Mouse (Mus musculus) limb, embryonic 15.5 days (tissue): ENCODE measurements around the gene Enoph1. TPM values are rescaled to one million over a fixed set of nuclear protein-coding genes. Genes with fewer than 3 reads are reported as not detected.

ENCODE experiments used
- ATAC-seq: fragments of 200-750 bp; cut with Nextera tagmentation; 2 replicates; pipeline ENCODE4 v1.8.0; 2017; ENCODE audit warnings: low read depth, moderate TSS enrichment; ENCODE audit not compliant: insufficient number of reproducible peaks, low FRiP score, low TSS enrichment
- H3K27ac ChIP-seq: fragments of 300-500 bp; sonication (generic); 2 replicates; pipeline ENCODE4 v1.5.1; 2015; ENCODE audit warnings: moderate library complexity, mild to moderate bottlenecking, inconsistent platforms
- H3K27me3 ChIP-seq: fragments of 300-500 bp; sonication (generic); 2 replicates; pipeline ENCODE4 v1.6.1; 2015; ENCODE audit warnings: inconsistent platforms
- H3K36me3 ChIP-seq: fragments of 300-500 bp; sonication (generic); 2 replicates; pipeline ENCODE4 v1.6.1; 2015; ENCODE audit warnings: inconsistent platforms
- H3K4me1 ChIP-seq: fragments of 300-500 bp; sonication (generic); 2 replicates; pipeline ENCODE4 v1.6.1; 2015; ENCODE audit warnings: inconsistent platforms
- H3K4me2 ChIP-seq: fragments of 300-500 bp; sonication (generic); 2 replicates; pipeline ENCODE4 v1.6.1; 2015; ENCODE audit warnings: mild to moderate bottlenecking, inconsistent platforms
- H3K4me3 ChIP-seq: fragments of 300-500 bp; sonication (generic); 2 replicates; pipeline ENCODE4 v1.5.1; 2015; ENCODE audit warnings: mild to moderate bottlenecking, inconsistent platforms
- H3K9ac ChIP-seq: fragments of 300-500 bp; sonication (generic); 2 replicates; pipeline ENCODE4 v1.6.1; 2015; ENCODE audit warnings: inconsistent platforms
- H3K9me3 ChIP-seq: fragments of 300-500 bp; sonication (generic); 2 replicates; pipeline ENCODE4 v1.6.1; 2016; ENCODE audit warnings: inconsistent platforms
- WGBS: fragments of 180-500 bp; shearing (Covaris S2); methylation state at CpG from one replicate; pipeline ENCODE4 v1.1.7; 2015; 5-methylcytosine and 5-hydroxymethylcytosine counted together
- polyA plus RNA-seq: library from polyadenylated mRNA; unstranded; fragments of >200 nt; fragmentation: Nextera tagmentation; extraction: Ambion mirVana; gene quantifications from 2 replicates; pipeline ENCODE4 v1.2.1, GENCODE M21; 2015

The Enoph1 gene
- polyA plus RNA-seq, 1 experiment from 2014 or later, result 42.6 TPM

DNA sequence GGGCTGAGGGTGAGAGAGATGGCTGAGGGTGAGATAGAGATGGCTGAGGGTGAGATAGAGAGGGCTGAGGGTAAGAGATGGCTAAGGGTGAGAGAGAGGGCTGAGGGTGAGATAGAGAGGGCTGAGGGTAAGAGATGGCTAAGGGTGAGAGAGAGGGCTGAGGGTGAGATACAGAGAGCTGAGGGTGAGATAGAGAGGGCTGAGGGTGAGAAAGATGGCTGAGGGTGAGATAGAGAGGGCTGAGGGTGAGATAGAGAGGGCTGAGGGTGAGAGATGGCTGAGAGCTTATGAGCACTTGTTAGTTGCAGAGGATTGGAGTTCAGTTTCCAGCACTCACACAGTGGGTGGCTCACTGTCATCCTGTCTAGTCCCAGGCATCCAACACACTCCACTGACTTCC lies 19.7 kb upstream of the Enoph1 start:
- no peak overlapping the region for H3K4me2 ChIP-seq
- H3K9me3 ChIP-seq, result no peaks in the 10 kb centered on the region
- H3K36me3 ChIP-seq, result no peaks in the 10 kb centered on the region
- no peak overlapping the region for H3K9ac ChIP-seq
- no peak for ATAC-seq
- no peaks in the 10 kb centered on the region for H3K27me3 ChIP-seq
- no peaks in the 10 kb centered on the region for H3K4me1 ChIP-seq
- no peak overlapping the region for H3K27ac ChIP-seq
- H3K4me3 ChIP-seq, result no peak overlapping the region

DNA sequence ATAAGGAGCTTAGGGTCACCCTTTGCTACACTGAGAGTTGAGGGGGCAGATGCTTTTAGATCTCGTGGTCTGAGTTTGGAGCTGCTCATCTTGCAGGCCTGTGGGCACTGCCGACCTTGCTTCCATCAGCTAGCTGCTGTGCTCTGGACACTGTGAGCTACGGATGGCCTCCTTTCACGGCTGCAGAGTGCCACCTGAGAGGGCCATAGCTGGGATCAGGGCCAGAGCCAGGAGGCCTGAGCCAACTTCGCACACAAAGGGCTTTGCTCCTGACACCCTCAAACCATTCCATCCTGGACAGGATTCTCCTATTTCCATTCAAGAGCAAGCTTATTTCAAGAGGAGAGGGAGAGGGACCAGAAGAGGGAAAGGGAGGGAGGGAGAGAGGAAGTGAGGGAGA lies 15.4 kb upstream of the Enoph1 start:
- no peaks in the 10 kb centered on the region for H3K9me3 ChIP-seq
- WGBS, result 66% methylated on average over 5 of the region's 5 CpGs
- ATAC-seq, result no peak

DNA sequence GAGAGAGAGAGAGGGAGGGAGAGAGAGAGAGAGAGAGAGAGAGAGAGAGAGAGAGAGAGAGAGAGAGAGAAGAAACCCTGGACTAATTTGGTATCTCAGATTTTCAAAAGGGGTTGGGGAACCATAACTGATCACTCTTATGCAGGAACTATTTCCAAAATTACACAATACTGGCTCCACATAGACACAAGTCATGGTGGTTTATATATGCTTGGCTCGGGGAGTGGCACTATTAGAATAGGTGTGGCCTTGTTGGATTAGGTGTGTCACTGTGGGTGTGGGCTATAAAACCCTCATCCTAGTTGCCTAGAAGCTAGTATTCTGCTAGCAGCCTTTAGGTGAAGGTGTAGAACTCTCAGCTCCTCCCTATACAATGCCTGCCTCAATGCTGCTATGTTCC lies 14.9 kb upstream of the Enoph1 start:
- H3K27ac ChIP-seq, result no peak overlapping the region
- no peak overlapping the region for H3K4me3 ChIP-seq
- no peak for ATAC-seq
- WGBS, result 68% methylated on average over 1 of the region's 1 CpGs
- no peak overlapping the region for H3K9ac ChIP-seq
- H3K4me1 ChIP-seq, result peaks cover under 1% of the 10 kb centered on the region
- H3K27me3 ChIP-seq, result no peaks in the 10 kb centered on the region
- H3K36me3 ChIP-seq, result no peaks in the 10 kb centered on the region
- no peaks in the 10 kb centered on the region for H3K9me3 ChIP-seq
- H3K4me2 ChIP-seq, result no peak overlapping the region

More for the DNA sequence above, 15.4 kb upstream of the Enoph1 start:
- H3K4me2 ChIP-seq, result no peak overlapping the region
- no peaks in the 10 kb centered on the region for H3K27me3 ChIP-seq
- no peak overlapping the region for H3K27ac ChIP-seq
- H3K9ac ChIP-seq, result no peak overlapping the region
- H3K36me3 ChIP-seq, result no peaks in the 10 kb centered on the region
- H3K4me1 ChIP-seq, result no peaks in the 10 kb centered on the region
- no peak overlapping the region for H3K4me3 ChIP-seq

DNA sequence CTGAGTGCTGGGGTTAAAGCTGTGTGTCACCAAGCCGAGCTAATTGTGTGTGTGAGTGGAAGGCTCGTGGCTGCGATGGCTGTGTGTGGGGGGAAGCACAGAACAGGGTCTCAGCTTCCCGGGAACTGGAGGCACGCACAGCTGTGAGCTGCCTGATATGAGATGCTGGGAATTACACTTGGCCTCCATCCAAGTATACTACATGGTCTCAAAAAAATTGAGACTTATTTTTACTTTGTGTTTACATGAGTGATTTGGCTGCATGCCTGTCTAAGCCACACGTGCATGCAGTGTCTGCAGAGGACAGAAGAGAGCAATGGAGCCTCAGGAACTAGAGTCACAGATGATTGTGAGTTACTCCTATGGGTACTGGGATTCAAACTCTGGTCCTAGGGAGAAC lies 9.7 kb upstream of the Enoph1 start:
- H3K36me3 ChIP-seq, result peaks cover 31% of the 10 kb centered on the region
- no peak overlapping the region; the same call in 1 of the 2 replicates for H3K27ac ChIP-seq
- H3K4me3 ChIP-seq, result no peak overlapping the region
- peaks cover 5% of the 10 kb centered on the region for H3K4me1 ChIP-seq
- no peak overlapping the region for H3K9ac ChIP-seq
- no peaks in the 10 kb centered on the region for H3K27me3 ChIP-seq
- no peak overlapping the region for H3K4me2 ChIP-seq
- no peaks in the 10 kb centered on the region for H3K9me3 ChIP-seq
- WGBS, result 13% methylated on average over 6 of the region's 6 CpGs
- ATAC-seq, result peak; percentile 76

DNA sequence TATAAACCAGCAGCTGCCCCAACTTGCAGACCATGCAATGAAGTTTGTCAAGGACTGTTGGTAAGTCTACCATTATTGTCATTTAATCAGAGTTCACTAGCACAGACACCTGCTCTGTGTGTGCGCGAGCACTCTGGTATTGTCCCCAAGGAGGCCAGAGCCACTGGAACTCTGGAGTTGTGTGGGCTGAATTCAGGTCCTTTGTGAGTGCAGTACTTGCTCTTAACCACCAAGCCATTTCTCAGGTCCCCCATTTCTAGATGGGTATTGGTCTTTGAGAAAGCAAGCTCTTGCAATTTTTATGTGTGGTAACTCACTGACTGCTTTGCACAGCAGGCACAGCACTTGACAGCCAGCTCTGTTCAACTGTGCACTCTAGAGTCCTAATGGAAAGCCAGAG lies 7.7 kb upstream of the Enoph1 start:
- no peaks in the 10 kb centered on the region for H3K27me3 ChIP-seq
- peaks cover 41% of the 10 kb centered on the region for H3K36me3 ChIP-seq
- H3K4me1 ChIP-seq, result peaks cover 13% of the 10 kb centered on the region
- H3K9ac ChIP-seq, result no peak overlapping the region
- no peak overlapping the region for H3K4me2 ChIP-seq
- ATAC-seq, result no peak
- no peak overlapping the region for H3K27ac ChIP-seq
- WGBS, result 81% methylated on average over 2 of the region's 2 CpGs
- no peaks in the 10 kb centered on the region for H3K9me3 ChIP-seq
- H3K4me3 ChIP-seq, result no peak overlapping the region

DNA sequence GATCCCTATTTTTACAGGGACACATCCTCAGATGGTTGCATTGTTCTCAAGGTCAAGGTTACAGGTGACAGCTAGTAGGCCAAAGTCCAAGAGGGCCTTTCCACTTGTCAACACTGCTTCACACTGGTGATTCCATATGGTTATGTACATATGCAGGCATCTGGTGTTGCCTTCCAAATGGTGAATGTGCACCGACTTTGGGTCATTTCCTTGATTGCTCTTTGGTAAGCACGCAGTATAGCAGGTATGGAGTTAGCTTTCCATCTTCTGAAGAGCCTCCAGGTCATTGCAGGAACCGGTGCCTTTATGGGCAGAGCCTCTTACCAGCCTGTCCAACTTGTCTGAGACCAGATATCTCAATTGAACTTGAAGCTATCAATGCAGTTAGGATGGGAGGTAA lies 7.1 kb upstream of the Enoph1 start:
- peaks cover 41% of the 10 kb centered on the region for H3K36me3 ChIP-seq

DNA sequence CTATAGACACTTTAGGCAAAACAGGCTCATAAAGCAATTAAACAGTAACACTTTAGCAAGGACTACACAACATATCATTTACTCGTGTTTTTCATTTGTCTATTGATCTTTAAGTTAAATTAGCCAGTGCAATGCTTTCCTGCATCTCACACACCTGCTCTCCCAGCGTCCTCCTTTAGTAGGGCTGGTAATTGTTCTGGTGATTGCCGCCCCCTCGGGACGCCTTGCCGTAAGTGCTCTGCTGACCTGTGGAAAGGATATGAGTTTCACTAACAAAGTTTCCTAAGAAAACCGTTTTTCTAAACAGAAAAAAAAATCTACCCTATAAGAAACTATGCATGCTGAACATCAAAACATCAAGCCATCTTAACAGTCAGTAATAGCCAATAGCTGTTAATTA lies 3.8 kb upstream of the Enoph1 start:
- H3K9me3 ChIP-seq, result no peaks in the 10 kb centered on the region
- WGBS, result 41% methylated on average over 7 of the region's 7 CpGs
- no peak overlapping the region for H3K9ac ChIP-seq
- H3K27ac ChIP-seq, result no peak overlapping the region
- H3K4me1 ChIP-seq, result peaks cover 14% of the 10 kb centered on the region
- ATAC-seq, result no peak
- H3K4me3 ChIP-seq, result no peak overlapping the region
- H3K36me3 ChIP-seq, result peaks cover 41% of the 10 kb centered on the region
- no peak overlapping the region for H3K4me2 ChIP-seq
- H3K27me3 ChIP-seq, result no peaks in the 10 kb centered on the region

More for the DNA sequence above, 7.1 kb upstream of the Enoph1 start:
- H3K9me3 ChIP-seq, result no peaks in the 10 kb centered on the region
- no peak overlapping the region for H3K27ac ChIP-seq
- no peak overlapping the region for H3K9ac ChIP-seq
- H3K4me3 ChIP-seq, result no peak overlapping the region
- WGBS, result 68% methylated on average over 3 of the region's 3 CpGs
- H3K4me2 ChIP-seq, result no peak overlapping the region
- H3K27me3 ChIP-seq, result no peaks in the 10 kb centered on the region
- H3K4me1 ChIP-seq, result peaks cover 15% of the 10 kb centered on the region
- no peak for ATAC-seq

DNA sequence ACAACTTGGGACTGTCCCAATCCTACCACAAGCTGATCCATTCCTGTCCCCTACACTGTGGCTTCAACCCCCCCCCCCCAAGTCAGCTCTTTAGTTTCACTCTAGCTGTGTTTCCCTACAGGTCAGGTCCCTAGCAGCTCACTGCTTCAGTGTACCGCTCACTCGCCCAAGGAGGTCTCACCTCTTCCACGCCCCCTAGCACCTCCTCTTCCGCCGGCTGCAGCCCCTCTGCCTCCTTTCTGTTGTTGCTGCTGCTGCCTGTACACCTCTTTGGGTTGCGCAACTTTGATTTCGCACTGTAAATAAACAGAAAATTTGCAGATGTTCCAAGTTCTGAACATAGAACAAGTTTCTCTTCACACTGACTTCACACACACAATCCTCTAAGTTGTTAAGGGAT lies 3.1 kb upstream of the Enoph1 start:
- Histone ChIP-seq H3K4me3 (peak overlapping the region; percentile 96), H3K36me3 (peaks cover 39% of the 10 kb centered on the region), H3K9me3 (no peaks in the 10 kb centered on the region), H3K9ac (0 out of 2 replicates have a peak overlapping the region, but pooled peaks have one; percentile 14), H3K27ac (no peak overlapping the region), H3K4me2 (peak overlapping the region; percentile 60), H3K27me3 (no peaks in the 10 kb centered on the region), H3K4me1 (peaks cover 17% of the 10 kb centered on the region)
- WGBS, result 14% methylated on average over 7 of the region's 7 CpGs
- no peak for ATAC-seq

DNA sequence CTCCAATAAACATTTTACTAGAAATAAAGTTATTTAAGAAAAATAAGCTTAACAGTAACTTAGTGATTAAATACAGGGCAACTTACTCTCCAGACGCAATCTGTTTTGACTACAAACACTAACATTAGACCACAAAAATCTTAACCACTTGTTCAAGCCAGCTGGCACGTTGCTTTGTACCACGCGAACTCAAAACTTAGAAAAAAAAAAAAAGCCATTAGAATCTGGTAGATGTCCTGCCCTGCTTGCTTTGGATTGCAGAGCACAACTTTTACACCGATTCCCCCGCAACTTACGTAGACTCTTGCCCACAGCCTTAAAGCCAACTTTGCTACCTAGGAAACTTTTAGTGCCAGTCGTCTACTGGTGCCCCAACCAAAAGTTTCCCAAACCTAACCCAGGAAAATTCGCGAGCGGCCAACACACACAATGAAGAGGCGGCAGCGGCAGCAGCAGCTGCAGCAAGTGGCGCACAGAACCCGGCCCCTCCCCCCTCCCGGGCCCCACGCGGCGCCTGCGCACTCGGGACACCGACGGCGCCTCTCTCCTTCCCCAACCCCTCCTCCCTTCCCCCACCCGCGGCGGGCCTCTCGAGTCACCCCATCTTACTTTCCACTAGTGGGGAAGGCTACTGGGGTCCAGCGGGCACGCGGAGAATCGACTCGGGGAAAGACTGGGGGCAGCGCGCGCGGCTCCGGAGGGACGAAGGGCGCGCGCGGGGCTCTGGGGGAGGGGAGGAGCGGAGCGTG lies 1.6 kb upstream of the Enoph1 start:
- WGBS, result 1% methylated on average over 44 of the region's 45 CpGs
- Histone ChIP-seq H3K27me3 (no peaks in the 10 kb centered on the region), H3K36me3 (peaks cover 30% of the 10 kb centered on the region), H3K27ac (peak overlapping the region; percentile 99), H3K9me3 (no peaks in the 10 kb centered on the region), H3K4me3 (peak overlapping the region; percentile 96), H3K4me2 (peak overlapping the region; percentile 60), H3K4me1 (peaks cover 17% of the 10 kb centered on the region), H3K9ac (peak overlapping the region; percentile 99)
- ATAC-seq, result peak; percentile 49

DNA sequence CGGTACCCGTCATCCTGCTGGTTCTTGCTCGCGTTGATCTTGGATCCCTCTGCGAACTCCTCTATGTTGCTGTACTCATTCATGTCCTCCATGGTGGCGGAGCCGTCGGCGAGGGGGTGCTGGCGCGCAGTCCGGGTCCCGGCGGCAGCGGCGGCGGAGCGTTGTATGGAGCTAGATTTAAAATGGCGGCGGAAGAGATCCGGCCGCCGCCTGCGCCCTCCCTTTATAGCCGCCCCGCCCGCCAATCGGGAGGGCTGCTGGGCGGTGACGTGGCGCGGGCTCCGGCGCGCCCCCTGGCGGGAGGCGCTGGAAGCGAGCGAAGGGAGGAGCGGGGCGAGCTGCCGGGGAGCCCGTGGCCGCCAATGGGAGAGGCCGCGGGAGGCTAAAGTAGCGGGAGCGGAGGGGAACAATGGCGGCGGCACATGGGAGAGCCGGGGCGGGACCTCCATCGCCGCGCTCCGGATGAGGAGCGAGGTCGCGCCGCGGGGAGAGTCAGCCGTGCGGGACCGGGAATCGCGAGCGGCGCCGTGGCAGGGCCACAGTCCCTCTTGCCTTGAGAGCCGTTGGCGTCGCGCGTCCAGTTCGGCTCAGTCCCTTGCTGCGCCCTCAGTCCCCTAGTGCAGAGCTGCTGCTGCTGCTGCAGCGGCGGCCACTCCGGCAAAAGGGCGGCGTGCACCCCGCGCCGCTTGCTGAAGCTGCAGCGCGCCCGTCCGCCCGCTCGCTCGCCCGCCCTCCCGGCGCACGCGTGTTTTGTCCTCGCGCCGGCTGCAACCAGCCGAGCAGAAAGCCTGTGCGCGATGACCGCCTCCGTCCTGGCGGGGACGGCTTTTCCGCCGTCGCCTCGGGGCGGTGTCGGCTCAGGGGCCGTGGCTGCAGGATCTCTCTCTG lies 827 bp upstream of the Enoph1 start:
- H3K9ac ChIP-seq, result peak overlapping the region; percentile 99
- WGBS, result under 1% methylated on average over 113 of the region's 113 CpGs
- H3K4me1 ChIP-seq, result peaks cover 22% of the 10 kb centered on the region
- peaks cover 24% of the 10 kb centered on the region for H3K36me3 ChIP-seq
- peak overlapping the region; percentile 99 for H3K27ac ChIP-seq
- H3K9me3 ChIP-seq, result no peaks in the 10 kb centered on the region
- ATAC-seq, result peak; percentile 76
- H3K27me3 ChIP-seq, result no peaks in the 10 kb centered on the region
- H3K4me3 ChIP-seq, result peak overlapping the region; percentile 96
- peak overlapping the region; percentile 79 for H3K4me2 ChIP-seq

DNA sequence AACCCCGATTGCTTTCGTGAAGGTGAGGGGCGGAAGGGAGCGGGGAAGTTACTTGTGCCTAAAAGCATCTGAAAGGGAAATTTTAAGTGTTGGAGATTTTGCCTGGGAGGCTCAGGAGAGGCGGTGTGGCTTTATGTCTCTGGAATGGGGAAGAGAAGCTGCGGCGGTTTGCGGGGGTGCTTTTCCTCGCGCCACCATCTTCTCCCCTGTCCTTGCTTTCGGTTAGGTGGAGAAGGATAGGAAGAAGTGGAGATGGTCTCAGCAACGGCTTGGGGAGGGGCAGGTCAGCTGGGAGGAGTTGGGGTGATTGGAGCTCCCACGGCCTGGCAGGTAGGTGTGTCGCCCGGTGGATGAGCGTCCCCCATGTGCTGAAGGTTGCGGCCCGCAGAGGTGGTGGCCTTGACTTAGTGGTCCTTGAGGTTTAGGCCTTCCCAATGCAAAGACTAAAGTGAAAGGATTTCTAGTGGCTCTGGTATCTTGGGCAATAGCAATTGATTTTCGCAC lies 548 bp downstream of the Enoph1 start:
- Histone ChIP-seq H3K27ac (peak overlapping the region; percentile 99), H3K4me3 (peak overlapping the region; percentile 96), H3K9ac (peak overlapping the region; percentile 67), H3K9me3 (no peaks in the 10 kb centered on the region), H3K36me3 (peaks cover 12% of the 10 kb centered on the region; the same call in 1 of the 2 replicates), H3K27me3 (no peaks in the 10 kb centered on the region), H3K4me2 (peak overlapping the region; percentile 79), H3K4me1 (peaks cover 28% of the 10 kb centered on the region)
- no peak for ATAC-seq
- under 1% methylated on average over 19 of the region's 19 CpGs for WGBS

DNA sequence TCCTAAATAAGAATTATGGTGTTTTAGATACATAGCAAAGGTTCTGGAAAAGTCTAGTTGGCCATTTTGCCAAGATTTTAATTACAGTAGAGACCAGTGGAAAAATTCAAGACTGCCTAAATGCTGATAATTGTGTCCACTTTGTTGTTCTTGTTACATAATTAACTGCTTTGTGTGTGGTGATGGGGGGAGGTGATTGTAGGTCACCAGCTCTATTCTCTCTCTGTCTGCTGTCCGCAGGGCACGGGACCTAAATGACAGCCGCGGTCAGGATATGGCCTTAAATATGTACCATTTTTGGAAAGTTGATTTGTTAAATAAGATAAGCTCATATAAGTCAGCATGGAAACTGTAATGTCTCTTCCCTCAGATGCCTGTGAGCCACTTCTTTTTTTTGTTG lies 1.5 kb downstream of the Enoph1 start:
- Histone ChIP-seq H3K36me3 (0 out of 2 replicates have a peak, but pooled peaks cover 10% of the 10 kb centered on the region), H3K27me3 (no peaks in the 10 kb centered on the region), H3K4me2 (peak overlapping the region; percentile 79; the same call in 1 of the 2 replicates), H3K9ac (0 out of 2 replicates have a peak overlapping the region, but pooled peaks have one; percentile 14), H3K27ac (no peak overlapping the region), H3K9me3 (no peaks in the 10 kb centered on the region), H3K4me1 (peaks cover 28% of the 10 kb centered on the region), H3K4me3 (no peak overlapping the region; the same call in 1 of the 2 replicates)
- 82% methylated on average over 4 of the region's 4 CpGs for WGBS
- ATAC-seq, result no peak
